Mouse (Mus musculus) 416B (cell line): Measurements from ENCODE around the gene Sec23a.
A peak's percentile ranks its signal among the peaks of the same experiment; 100 is the strongest.

ENCODE experiments used
- DNase-seq: peaks from one replicate; pipeline ENCODE4 v3.0.0; 2011; ENCODE audit warnings: low read depth

Gene Sec23a

DNA sequence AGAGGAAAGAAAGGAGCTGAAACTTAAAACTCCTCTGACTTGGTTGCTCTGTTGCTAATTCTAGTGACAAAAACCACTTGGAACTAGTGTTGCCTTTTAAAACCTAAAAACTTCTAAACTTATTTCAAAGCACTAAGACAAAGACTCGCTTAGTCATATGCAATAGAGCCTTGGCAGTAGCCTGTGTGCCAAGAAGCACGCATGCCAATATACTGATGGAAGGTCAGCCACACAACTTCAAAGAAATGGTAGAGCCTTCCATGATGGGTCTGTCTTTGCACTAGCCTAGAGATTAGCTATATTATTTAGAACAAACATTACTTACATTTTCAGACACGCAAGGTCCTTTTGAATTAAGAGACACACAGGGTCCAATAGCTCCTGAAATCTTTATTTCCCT is 26.1 kb downstream of the Sec23a start:
- no peak for DNase-seq

DNA sequence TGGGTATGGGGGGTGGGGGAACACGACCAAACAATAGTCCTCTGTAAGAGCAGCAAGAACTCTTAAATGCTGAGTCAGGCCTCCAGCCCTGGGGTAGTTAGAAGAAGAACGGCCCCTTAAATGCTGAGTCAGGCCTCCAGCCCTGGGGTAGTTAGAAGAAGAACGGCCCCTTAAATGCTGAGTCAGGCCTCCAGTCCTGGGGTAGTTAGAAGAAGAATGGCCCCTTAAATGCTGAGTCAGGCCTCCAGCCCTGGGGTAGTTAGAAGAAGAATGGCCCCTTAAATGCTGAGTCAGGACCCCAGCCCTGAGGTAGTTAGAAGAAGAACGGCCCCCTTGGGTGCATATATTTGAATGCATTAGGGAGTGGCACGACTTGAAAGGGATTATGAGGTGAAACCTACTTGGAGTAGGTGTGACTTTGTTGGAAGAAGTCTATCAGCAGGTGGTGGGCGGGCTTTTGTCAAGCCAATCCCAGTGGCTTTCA is 30.6 kb downstream of the Sec23a start:
- DNase-seq: peak; percentile 43

GRCm38 (mm10) chr12:58976966-58977365 is 34.9 kb downstream of the Sec23a start:
- DNase-seq: peak; percentile 63

GRCm38 (mm10) chr12:58964583-58964982 is 47.2 kb downstream of the Sec23a start:
- DNase-seq: peak; percentile 67

- DNase-seq: peak; percentile 26
Measured at GRCm38 (mm10) chr12:58960844-58961243, 51.0 kb downstream of the Sec23a start.

DNA sequence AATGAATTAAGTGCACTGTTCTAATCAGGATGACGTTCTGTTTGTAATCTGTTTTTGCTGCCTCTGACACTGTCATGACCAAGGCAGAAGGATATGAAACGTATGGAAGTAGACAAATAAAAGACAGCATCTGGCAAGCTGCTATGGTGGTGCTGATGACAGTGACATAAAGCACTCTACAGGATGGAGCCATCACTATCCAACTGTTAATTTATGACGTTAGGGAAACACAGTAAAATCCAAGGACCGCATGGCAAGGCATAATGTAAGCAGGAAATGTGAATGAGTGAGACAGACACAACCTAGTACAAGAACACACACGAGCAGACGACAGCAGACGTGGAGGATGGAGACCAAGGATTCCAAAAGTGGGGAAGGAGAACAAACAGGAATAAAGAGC is 55.2 kb downstream of the Sec23a start:
- no peak for DNase-seq

- DNase-seq: no peak
Measured at GRCm38 (mm10) chr12:58956162-58956561, 55.7 kb downstream of the Sec23a start.

DNA sequence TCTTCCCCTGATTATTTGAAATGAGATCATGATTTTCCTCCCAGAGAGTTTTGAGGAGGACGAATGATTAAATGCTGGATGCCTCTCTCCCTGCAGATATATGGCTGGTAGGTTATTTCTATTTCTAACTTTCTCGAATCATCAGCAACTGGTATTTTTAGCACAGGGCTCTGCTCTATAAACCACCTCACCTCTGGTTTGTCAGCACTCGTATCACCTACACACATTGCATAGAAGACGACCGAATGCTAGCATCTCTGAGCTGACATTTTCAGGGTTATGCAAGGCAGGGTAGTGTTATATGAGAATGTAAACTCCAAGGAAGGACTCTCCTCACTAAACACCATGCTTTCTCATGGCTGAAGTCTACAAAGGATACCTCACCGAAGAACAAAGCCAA is 63.9 kb downstream of the Sec23a start:
- no peak for DNase-seq

DNA sequence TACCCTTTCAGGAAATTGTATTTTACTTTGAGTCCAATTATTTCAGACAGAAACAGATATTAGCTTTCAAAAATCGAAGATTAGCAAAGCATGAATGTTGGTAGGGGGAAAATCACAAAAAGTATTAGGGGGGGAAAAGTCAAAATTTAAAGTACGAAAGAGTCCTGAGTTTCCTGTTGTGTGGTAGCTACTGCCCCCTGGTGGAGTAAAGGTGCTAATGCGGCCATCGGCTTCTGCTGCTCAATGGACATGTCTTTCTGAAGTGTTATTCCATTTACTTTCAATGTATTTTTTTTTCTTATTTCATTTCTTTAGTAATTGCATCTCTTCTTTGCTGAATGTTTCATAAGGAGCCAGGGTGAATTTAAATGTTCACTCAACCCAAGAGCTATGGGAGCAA is 64.6 kb downstream of the Sec23a start:
- peak; percentile 60 for DNase-seq

GRCm38 (mm10) chr12:58942544-58942943 is 69.3 kb downstream of the Sec23a start:
- no peak for DNase-seq

GRCm38 (mm10) chr12:58934580-58934979 is 77.2 kb downstream of the Sec23a start:
- DNase-seq: no peak

GRCm38 (mm10) chr12:58924996-58925395 is 86.8 kb downstream of the Sec23a start:
- DNase-seq: no peak

DNA sequence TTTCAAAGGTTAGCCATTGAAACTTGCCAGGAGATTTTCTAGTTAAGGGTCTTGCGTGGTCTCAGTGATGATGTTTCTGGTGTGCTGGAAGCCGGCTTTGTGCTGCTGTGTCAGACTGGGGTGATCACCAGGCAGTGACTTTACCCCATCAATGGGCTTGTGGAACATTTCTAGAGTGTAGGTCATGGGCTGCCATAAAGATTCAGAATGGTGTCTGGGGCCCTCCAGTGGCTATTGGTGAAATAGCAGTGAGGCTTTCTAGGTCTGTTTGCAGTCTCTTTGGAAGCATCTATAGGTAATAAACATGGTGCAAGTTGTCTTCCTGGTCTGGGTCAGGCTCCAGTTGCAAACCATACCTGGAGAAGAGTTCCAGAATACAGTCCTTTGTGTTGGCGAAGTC is 87.8 kb downstream of the Sec23a start:
- peak; percentile 54 for DNase-seq

DNA sequence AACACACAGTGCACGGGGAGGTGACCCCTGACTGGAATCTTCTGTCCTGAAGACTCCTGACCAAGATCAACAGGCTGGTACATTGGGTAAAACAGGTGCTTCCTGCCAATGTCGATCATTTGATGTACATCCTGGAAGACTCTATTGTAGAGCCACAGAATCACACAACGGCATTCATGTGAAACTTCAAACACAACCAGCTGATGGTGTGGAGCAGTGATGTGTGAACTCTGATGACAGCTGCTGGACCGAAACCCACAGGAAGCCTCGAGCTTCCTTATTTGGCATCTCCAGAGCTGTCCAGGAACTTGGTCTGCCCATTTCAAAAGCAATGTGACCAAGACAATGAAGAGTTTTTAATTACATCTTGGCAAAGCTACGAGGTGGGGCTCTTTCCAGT is 91.0 kb downstream of the Sec23a start:
- peak; percentile 75 for DNase-seq

- DNase-seq: peak; percentile 29
Measured at GRCm38 (mm10) chr12:58919516-58919915, 92.3 kb downstream of the Sec23a start.

- DNase-seq: no peak
Measured at GRCm38 (mm10) chr12:58909826-58910225, 102.0 kb downstream of the Sec23a start.
